Mouse (Mus musculus): ENCODE measurements around the gene Nuak2. TPM values are rescaled to one million over a fixed set of nuclear protein-coding genes. Genes with fewer than 3 reads are reported as not detected.

Gene Nuak2
- polyA plus RNA-seq, 1 experiment: 99.9 TPM

GRCm38 (mm10) chr1:132370681-132371173 lies 54.8 kb downstream of the Nuak2 start:
- Histone ChIP-seq H3K27me3 (ENCODE audit: control insufficient read depth, insufficient read depth, low read length) (0 out of 2 replicates have a peak, but pooled peaks cover 2% of the 10 kb centered on the region), H3K27ac (ENCODE audit: insufficient read depth, low read depth, low read length) (0 out of 2 replicates have a peak overlapping the region, but pooled peaks have one; percentile 59), H3K4me1 (ENCODE audit: control insufficient read depth, insufficient read depth, insufficient read length, low read length) (peaks cover 2% of the 10 kb centered on the region), H3K4me3 (ENCODE audit: low read depth, low read length) (no peak overlapping the region), H3K36me3 (ENCODE audit: control insufficient read depth, insufficient read depth, low read length) (no peaks in the 10 kb centered on the region)
- TF ChIP-seq CTCF (IDR thresholded peaks at IDR 0.05; ENCODE audit: extremely low read depth, insufficient read length, insufficient replicate concordance, low read depth, low read length): no peak
- 74% methylated on average over 9 of the region's 9 CpGs for WGBS

DNA sequence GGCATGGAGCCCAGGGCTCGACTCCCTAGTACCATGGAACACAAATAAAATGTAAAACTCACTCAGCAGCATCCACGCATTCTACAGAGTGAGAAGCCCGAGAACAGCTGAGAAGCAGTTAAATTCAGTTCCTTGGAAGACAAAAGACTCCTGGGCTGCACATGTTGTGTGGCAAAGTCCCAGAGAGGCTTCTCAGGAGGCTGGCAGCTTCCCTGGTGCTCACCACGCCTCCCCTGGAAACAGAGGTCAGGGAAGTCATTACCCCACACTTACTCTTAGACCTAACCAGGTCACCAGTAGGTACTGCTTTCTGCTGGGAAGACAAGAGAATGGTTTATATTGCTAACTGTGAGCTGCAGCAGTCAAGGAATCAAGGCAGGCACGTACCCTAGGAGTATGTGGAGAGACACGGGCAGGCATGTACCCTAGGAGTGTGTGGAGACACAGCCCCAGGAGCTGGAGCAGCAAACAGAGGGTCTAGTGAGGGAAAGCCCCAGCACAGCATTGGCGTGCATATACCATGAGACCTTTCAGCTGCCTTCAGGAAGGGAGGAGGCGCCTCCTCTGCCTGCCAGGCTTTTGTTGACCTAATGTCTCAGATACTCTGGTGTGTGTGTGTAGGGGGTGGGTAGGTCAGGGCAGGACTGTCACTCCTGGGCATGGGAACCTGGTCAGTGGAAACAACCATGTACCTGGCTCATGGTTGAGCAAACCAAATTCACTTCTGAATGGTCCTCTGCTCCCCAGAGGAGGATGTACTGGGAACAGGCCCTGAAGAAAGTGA lies 55.6 kb downstream of the Nuak2 start:
- Histone ChIP-seq H3K4me3 (ENCODE audit: low read depth, low read length) (no peak overlapping the region), H3K27me3 (ENCODE audit: control insufficient read depth, insufficient read depth, low read length) (0 out of 2 replicates have a peak, but pooled peaks cover 2% of the 10 kb centered on the region), H3K4me1 (ENCODE audit: control insufficient read depth, insufficient read depth, insufficient read length, low read length) (peaks cover 2% of the 10 kb centered on the region), H3K27ac (ENCODE audit: insufficient read depth, low read depth, low read length) (0 out of 2 replicates have a peak overlapping the region, but pooled peaks have one; percentile 21), H3K36me3 (ENCODE audit: control insufficient read depth, insufficient read depth, low read length) (no peaks in the 10 kb centered on the region)
- TF ChIP-seq CTCF (IDR thresholded peaks at IDR 0.05; ENCODE audit: extremely low read depth, insufficient read length, insufficient replicate concordance, low read depth, low read length): no peak
- TF ChIP-seq POLR2A (IDR thresholded peaks at IDR 0.05; ENCODE audit: low read depth, low read length): no peak
- 62% methylated on average over 8 of the region's 8 CpGs for WGBS

- Histone ChIP-seq H3K4me1 (ENCODE audit: control insufficient read depth, insufficient read depth, insufficient read length, low read length) (peaks cover 6% of the 10 kb centered on the region), H3K4me3 (ENCODE audit: low read depth, low read length) (no peak overlapping the region), H3K36me3 (ENCODE audit: control insufficient read depth, insufficient read depth, low read length) (no peaks in the 10 kb centered on the region), H3K27ac (ENCODE audit: insufficient read depth, low read depth, low read length) (no peak overlapping the region), H3K27me3 (ENCODE audit: control insufficient read depth, insufficient read depth, low read length) (0 out of 2 replicates have a peak, but pooled peaks cover 2% of the 10 kb centered on the region)
- TF ChIP-seq POLR2A (IDR thresholded peaks at IDR 0.05; ENCODE audit: low read depth, low read length) (no peak), CTCF (IDR thresholded peaks at IDR 0.05; ENCODE audit: extremely low read depth, insufficient read length, insufficient replicate concordance, low read depth, low read length) (no peak)
- 70% methylated on average over 5 of the region's 5 CpGs for WGBS
These were observed 56.4 kb downstream of the Nuak2 start for GRCm38 (mm10) chr1:132372354-132372753.

DNA sequence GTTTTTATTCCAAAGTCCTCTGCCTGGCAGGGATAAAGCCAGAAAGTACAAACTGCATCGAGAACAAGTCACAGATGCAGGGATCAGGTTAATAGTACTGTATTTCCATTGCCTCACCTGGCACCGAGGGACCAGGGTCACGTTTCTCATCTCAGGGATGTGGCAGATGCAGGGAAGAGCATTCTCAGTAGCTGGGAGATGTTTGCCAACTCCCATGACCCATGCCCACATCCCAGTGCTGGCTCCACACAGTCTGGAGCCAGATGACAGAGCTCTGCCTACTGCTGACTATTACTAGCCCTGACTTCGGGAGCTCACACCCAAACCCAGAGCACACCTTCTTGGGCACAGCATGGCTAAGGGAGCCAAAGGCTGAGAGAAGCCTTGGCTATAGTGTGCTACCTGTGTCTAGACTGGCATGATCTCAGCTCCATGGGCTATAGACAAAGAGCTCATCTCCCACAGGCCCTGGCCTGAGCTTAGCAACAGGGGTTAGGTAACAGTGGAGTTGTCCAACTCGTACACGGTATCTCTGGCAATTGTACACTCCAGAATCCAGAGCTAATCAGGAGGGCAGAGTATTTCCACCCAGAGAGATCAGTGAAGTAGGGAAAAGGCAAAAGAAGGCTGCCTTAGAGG lies 57.1 kb downstream of the Nuak2 start:
- WGBS: 76% methylated on average over 6 of the region's 6 CpGs
- Histone ChIP-seq H3K4me1 (ENCODE audit: control insufficient read depth, insufficient read depth, insufficient read length, low read length) (peaks cover 6% of the 10 kb centered on the region), H3K27ac (ENCODE audit: insufficient read depth, low read depth, low read length) (no peak overlapping the region), H3K27me3 (ENCODE audit: control insufficient read depth, insufficient read depth, low read length) (no peaks in the 10 kb centered on the region), H3K4me3 (ENCODE audit: low read depth, low read length) (no peak overlapping the region), H3K36me3 (ENCODE audit: control insufficient read depth, insufficient read depth, low read length) (no peaks in the 10 kb centered on the region)
- TF ChIP-seq POLR2A (IDR thresholded peaks at IDR 0.05; ENCODE audit: low read depth, low read length): no peak
- no peak for TF ChIP-seq CTCF (IDR thresholded peaks at IDR 0.05; ENCODE audit: extremely low read depth, insufficient read length, insufficient replicate concordance, low read depth, low read length)

DNA sequence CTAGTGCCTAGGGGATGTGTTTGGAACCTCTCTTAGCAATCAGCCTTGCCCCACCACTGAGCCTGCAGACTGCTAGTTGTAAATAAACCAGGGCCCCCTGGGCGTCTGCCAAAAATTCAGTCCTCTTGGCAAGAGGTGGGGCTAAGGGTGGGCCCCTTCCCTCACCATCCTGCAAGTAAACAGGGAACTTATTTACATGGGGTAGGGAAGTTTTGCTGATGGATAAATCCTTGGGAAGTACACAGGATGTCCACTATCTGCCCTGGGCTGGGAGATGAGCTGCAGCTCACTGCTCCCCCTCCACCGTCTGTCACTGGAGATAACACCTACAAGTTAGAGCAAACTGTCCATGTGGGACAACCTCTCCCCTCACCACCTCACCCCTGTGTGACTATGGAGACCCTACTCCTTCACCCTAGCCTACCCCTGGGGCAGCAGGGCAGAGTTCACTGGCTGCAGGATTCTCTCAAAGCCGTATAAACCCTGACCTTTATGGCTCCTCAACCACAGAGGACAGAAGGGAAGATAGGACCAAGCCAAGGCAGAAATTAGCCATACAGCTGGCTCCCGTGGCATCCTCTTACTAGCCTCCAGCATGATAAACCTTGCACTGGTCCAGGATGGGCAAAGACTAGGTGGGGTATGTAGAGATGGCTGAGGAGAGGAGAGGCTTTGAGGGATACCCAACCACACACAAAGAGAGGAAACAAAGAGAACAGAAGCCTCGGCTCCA lies 58.4 kb downstream of the Nuak2 start:
- H3K27me3 ChIP-seq (ENCODE audit: control insufficient read depth, insufficient read depth, low read length): no peaks in the 10 kb centered on the region
- H3K4me3 ChIP-seq (ENCODE audit: low read depth, low read length): no peak overlapping the region
- TF ChIP-seq POLR2A (IDR thresholded peaks at IDR 0.05; ENCODE audit: low read depth, low read length) (no peak), CTCF (IDR thresholded peaks at IDR 0.05; ENCODE audit: extremely low read depth, insufficient read length, insufficient replicate concordance, low read depth, low read length) (no peak)
- H3K27ac ChIP-seq (ENCODE audit: insufficient read depth, low read depth, low read length): no peak overlapping the region
- H3K4me1 ChIP-seq (ENCODE audit: control insufficient read depth, insufficient read depth, insufficient read length, low read length): peaks cover 6% of the 10 kb centered on the region
- H3K36me3 ChIP-seq (ENCODE audit: control insufficient read depth, insufficient read depth, low read length): no peaks in the 10 kb centered on the region
- WGBS: 26% methylated on average over 5 of the region's 5 CpGs

GRCm38 (mm10) chr1:132374873-132375244 lies 58.9 kb downstream of the Nuak2 start:
- no peak overlapping the region for H3K27ac ChIP-seq (ENCODE audit: insufficient read depth, low read depth, low read length)
- no peaks in the 10 kb centered on the region for H3K36me3 ChIP-seq (ENCODE audit: control insufficient read depth, insufficient read depth, low read length)
- H3K27me3 ChIP-seq (ENCODE audit: control insufficient read depth, insufficient read depth, low read length): no peaks in the 10 kb centered on the region
- H3K4me1 ChIP-seq (ENCODE audit: control insufficient read depth, insufficient read depth, insufficient read length, low read length): peaks cover 6% of the 10 kb centered on the region
- TF ChIP-seq CTCF (IDR thresholded peaks at IDR 0.05; ENCODE audit: extremely low read depth, insufficient read length, insufficient replicate concordance, low read depth, low read length): no peak
- TF ChIP-seq POLR2A (IDR thresholded peaks at IDR 0.05; ENCODE audit: low read depth, low read length): no peak
- no peak overlapping the region for H3K4me3 ChIP-seq (ENCODE audit: low read depth, low read length)
- 65% methylated on average over 3 of the region's 3 CpGs for WGBS
